Mouse (Mus musculus) brain, embryonic 14.5 days (tissue): ENCODE data around the gene Cap1. TPM values are rescaled to one million over a fixed set of nuclear protein-coding genes. Genes with fewer than 3 reads are reported as not detected.
A peak's percentile ranks its signal among the peaks of the same experiment; 100 is the strongest.

ENCODE experiments used
- DNase-seq: peaks from one replicate; pipeline ENCODE4 v3.0.0-alpha.2; 2011; ENCODE audit warnings: low read depth
- CTCF ChIP-seq: fragments of 200-500 bp; IDR thresholded peaks from 2 replicates; pipeline ENCODE4 v1.5.1; 2012; ENCODE audit warnings: inconsistent platforms, mild to moderate bottlenecking, moderate library complexity, borderline replicate concordance; ENCODE audit not compliant: insufficient read depth, insufficient read length; ENCODE audit errors: extremely low read depth
- POLR2A ChIP-seq: fragments of 200-500 bp; IDR thresholded peaks from 2 replicates; pipeline ENCODE4 v1.6.1; 2012; ENCODE audit warnings: mild to moderate bottlenecking, inconsistent platforms, borderline replicate concordance; ENCODE audit not compliant: poor library complexity, insufficient read depth, insufficient read length, severe bottlenecking; ENCODE audit errors: extremely low read depth
- polyA plus RNA-seq: library from polyadenylated mRNA; depleted of rRNA; stranded (reverse); fragments of >200 nt; gene quantifications from 2 replicates; pipeline ENCODE4 v1.2.3, GENCODE M21; 2012

The Cap1 gene
- polyA plus RNA-seq, 1 experiment: 106 TPM

GRCm38 (mm10) chr4:122859096-122859674 lies 26.7 kb downstream of the Cap1 start:
- DNase-seq: no peak
- TF ChIP-seq POLR2A: no peak
- TF ChIP-seq CTCF: no peak

- TF ChIP-seq CTCF: no peak; the same call in 1 of the 2 replicates
- no peak for TF ChIP-seq POLR2A
These were observed 27.9 kb downstream of the Cap1 start for GRCm38 (mm10) chr4:122857909-122858308.

GRCm38 (mm10) chr4:122854770-122855169 lies 31.1 kb downstream of the Cap1 start:
- DNase-seq: no peak
- no peak for TF ChIP-seq CTCF
- TF ChIP-seq POLR2A: no peak

More at GRCm38 (mm10) chr4:122857909-122858308, 27.9 kb downstream of the Cap1 start:
- no peak for DNase-seq

GRCm38 (mm10) chr4:122853691-122854090 lies 32.2 kb downstream of the Cap1 start:
- no peak for DNase-seq
- TF ChIP-seq CTCF (no peak), POLR2A (no peak)

- DNase-seq: no peak
- TF ChIP-seq CTCF (no peak), POLR2A (no peak)
These were observed 34.3 kb downstream of the Cap1 start for GRCm38 (mm10) chr4:122851535-122851934.

- TF ChIP-seq CTCF (no peak), POLR2A (no peak)
- peak; percentile 27 for DNase-seq
These were observed 37.7 kb downstream of the Cap1 start for GRCm38 (mm10) chr4:122848150-122848621.

- no peak for TF ChIP-seq CTCF
- TF ChIP-seq POLR2A: no peak
- no peak for DNase-seq
These were observed 47.4 kb downstream of the Cap1 start for GRCm38 (mm10) chr4:122838416-122838815.

- TF ChIP-seq CTCF (no peak), POLR2A (no peak)
- DNase-seq: no peak
These were observed 47.9 kb downstream of the Cap1 start for GRCm38 (mm10) chr4:122837994-122838393.

- TF ChIP-seq CTCF (no peak), POLR2A (no peak)
- no peak for DNase-seq
These were observed 48.6 kb downstream of the Cap1 start for GRCm38 (mm10) chr4:122837180-122837730.

- DNase-seq: no peak
- TF ChIP-seq CTCF: no peak
- TF ChIP-seq POLR2A: no peak
These were observed 49.5 kb downstream of the Cap1 start for GRCm38 (mm10) chr4:122836403-122836775.

GRCm38 (mm10) chr4:122835530-122836402 lies 50.1 kb downstream of the Cap1 start, which contains the start of gene Ppt1:
TSS of gene Ppt1 (plus strand) at chr4:122836242.
- no peak for TF ChIP-seq CTCF
- peak; percentile 75; the same call in 1 of the 2 replicates for TF ChIP-seq POLR2A
- peak; percentile 97 for DNase-seq

GRCm38 (mm10) chr4:122831888-122832287 lies 54.0 kb downstream of the Cap1 start:
- DNase-seq: peak; percentile 85
- no peak for TF ChIP-seq POLR2A
